Mouse (Mus musculus) liver, embryonic 16.5 days (tissue): ENCODE measurements around the gene 1500011B03Rik. TPM values are rescaled to one million over a fixed set of nuclear protein-coding genes. Genes with fewer than 3 reads are reported as not detected.

ENCODE experiments used
- ATAC-seq: fragments of 200-750 bp; cut with Nextera tagmentation; 2 replicates; pipeline ENCODE4 v1.8.0; 2017; ENCODE audit warnings: low read depth, mild to moderate bottlenecking, moderate number of reproducible peaks, moderate library complexity
- H3K27ac ChIP-seq: fragments of 300-500 bp; sonication (generic); 2 replicates; pipeline ENCODE4 v1.5.1; 2014; ENCODE audit warnings: mild to moderate bottlenecking, low read length
- H3K27me3 ChIP-seq: fragments of 300-500 bp; sonication (generic); 2 replicates; pipeline ENCODE4 v1.6.1; 2014; ENCODE audit warnings: low read depth, low read length, mixed read lengths; ENCODE audit not compliant: control insufficient read depth, insufficient read depth
- H3K36me3 ChIP-seq: fragments of 300-500 bp; sonication (generic); 2 replicates; pipeline ENCODE4 v1.6.1; 2014; ENCODE audit warnings: mild to moderate bottlenecking; ENCODE audit not compliant: control insufficient read depth, insufficient read depth
- H3K4me1 ChIP-seq: fragments of 300-500 bp; sonication (generic); 2 replicates; pipeline ENCODE4 v1.6.1; 2014; ENCODE audit warnings: low read depth, low read length, mixed read lengths; ENCODE audit not compliant: control insufficient read depth
- H3K4me2 ChIP-seq: fragments of 300-500 bp; sonication (generic); 2 replicates; pipeline ENCODE4 v1.6.1; 2014; ENCODE audit warnings: low read depth, low read length, mixed read lengths
- H3K4me3 ChIP-seq: fragments of 300-500 bp; sonication (generic); 2 replicates; pipeline ENCODE4 v1.5.1; 2014; ENCODE audit warnings: low read depth, mild to moderate bottlenecking, low read length
- H3K9ac ChIP-seq: fragments of 300-500 bp; sonication (generic); 2 replicates; pipeline ENCODE4 v1.6.1; 2014; ENCODE audit warnings: low read depth, low read length
- H3K9me3 ChIP-seq: fragments of 300-500 bp; sonication (generic); replicated peaks from 2 replicates; pipeline ENCODE4 v1.6.1; 2016; ENCODE audit warnings: low read length; ENCODE audit not compliant: control insufficient read depth
- WGBS: fragments of 180-500 bp; shearing (Covaris S2); extraction: QIAGEN DNeasy Blood & Tissue Kit; methylation state at CpG from one replicate; pipeline ENCODE4 v1.1.7; 2014; ENCODE audit not compliant: insufficient replicate concordance; 5-methylcytosine and 5-hydroxymethylcytosine counted together
- polyA plus RNA-seq: library from polyadenylated mRNA; unstranded; fragments of >200 nt; fragmentation: Nextera tagmentation; extraction: Ambion mirVana; gene quantifications from 2 replicates; pipeline ENCODE4 v1.2.1, GENCODE M21; 2015

The 1500011B03Rik gene
- polyA plus RNA-seq, 1 experiment from 2014 or later = 19.4 TPM

DNA sequence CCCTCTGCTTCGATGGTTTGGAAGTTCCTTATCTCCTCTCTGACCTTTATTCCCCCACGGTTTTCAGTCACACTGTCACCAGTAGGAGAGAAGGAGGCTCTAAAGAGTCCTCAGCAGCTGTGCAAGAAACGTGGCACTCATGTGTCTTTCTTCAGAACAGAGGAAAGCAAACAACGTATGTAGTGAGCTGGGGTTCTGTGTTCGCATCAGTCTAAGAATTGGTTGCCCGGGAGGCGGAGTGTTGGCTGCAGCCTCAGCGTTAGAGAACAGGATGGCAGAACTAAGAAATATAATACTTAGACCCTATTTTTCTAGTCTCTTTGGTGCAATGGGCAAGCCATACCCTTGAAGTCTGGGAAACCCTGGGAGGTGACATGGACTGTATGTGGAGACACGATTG lies 40.3 kb downstream of the 1500011B03Rik start:
- no peak for ATAC-seq
- H3K4me1 ChIP-seq = peaks cover 66% of the 10 kb centered on the region
- whole genome bisulfite sequencing = 42% methylated on average over 9 of the region's 9 CpGs
- H3K27me3 ChIP-seq = no peaks in the 10 kb centered on the region
- no peak overlapping the region for H3K4me3 ChIP-seq
- no peak overlapping the region for H3K4me2 ChIP-seq
- H3K36me3 ChIP-seq = peaks cover 12% of the 10 kb centered on the region
- no peak overlapping the region for H3K9ac ChIP-seq
- peak overlapping the region; percentile 25; the same call in 1 of the 2 replicates for H3K27ac ChIP-seq
- no peaks in the 10 kb centered on the region for H3K9me3 ChIP-seq

DNA sequence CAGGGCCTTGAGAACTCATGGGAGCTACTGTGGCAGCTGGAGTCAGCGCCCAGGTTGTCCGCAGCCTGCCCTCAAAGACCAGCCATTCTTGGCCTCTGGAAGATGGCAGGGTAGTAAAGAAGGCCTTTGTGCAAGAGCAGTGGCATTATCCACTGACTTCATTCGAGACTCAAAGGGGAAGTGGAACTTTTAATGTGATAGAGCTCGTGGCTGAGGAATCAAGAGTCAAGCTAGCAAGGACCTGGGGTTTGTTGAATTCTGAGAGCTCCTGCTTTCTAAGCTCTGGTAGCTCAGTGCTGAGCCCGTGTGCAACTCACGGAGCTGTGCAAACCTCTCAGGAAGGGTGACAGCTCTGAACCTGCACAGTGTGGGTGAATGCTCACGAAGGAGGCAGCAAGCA lies 42.4 kb downstream of the 1500011B03Rik start:
- no peak overlapping the region for H3K4me3 ChIP-seq
- H3K4me2 ChIP-seq = no peak overlapping the region
- H3K27me3 ChIP-seq = no peaks in the 10 kb centered on the region
- H3K4me1 ChIP-seq = peaks cover 85% of the 10 kb centered on the region
- WGBS = 48% methylated on average over 7 of the region's 7 CpGs
- H3K27ac ChIP-seq = no peak overlapping the region
- no peaks in the 10 kb centered on the region for H3K9me3 ChIP-seq
- ATAC-seq = no peak
- H3K36me3 ChIP-seq = no peaks in the 10 kb centered on the region
- H3K9ac ChIP-seq = no peak overlapping the region

DNA sequence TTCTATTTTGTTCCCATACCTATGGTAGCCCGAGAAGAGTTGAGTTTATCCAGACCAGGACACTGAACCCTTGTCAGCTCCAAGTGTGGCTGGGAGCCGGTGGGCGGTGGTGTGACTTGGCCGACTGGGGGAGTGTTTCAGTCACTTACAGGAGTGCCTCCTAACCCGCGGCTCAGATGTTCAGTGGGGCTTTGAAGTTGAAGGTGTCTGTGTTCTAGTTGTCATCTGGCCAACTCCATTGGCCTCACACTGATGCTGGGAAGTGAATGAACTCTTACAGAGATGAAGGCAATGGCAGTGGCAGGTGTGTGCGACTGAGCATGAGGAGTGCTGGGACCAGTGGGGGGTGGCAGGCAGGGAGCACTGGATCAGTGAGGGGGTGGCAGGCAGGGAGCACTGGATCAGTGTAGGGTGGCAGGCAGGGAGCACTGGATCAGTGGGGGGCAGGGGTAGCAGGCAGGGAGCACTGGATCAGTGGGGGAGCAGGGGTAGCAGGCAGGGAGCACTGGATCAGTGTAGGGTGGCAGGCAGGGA lies 43.2 kb downstream of the 1500011B03Rik start:
- WGBS = 52% methylated on average over 7 of the region's 7 CpGs
- Histone ChIP-seq H3K36me3 (no peaks in the 10 kb centered on the region), H3K4me3 (no peak overlapping the region), H3K27ac (no peak overlapping the region), H3K4me1 (peaks cover 81% of the 10 kb centered on the region), H3K9me3 (no peaks in the 10 kb centered on the region), H3K27me3 (no peaks in the 10 kb centered on the region), H3K9ac (no peak overlapping the region), H3K4me2 (no peak overlapping the region)
- ATAC-seq = no peak

DNA sequence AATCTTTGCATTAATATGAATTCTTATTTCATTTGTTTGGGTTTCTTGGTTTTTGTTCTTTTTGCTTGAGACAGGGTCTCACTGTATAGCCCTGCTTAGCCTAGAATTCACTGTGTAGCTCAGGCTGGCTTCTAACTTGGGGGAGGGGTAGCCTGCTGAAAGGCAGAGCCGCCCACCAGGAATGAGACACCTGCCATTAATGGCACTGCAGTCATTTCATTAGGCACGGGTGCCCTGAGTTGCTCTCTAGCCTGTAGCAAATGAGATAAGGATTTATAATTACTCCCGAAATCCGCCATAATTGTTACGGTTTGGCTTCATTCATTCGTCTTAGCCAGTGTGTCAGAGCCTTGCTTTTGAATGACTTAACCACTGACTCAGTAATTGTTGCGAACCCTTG lies 47.1 kb downstream of the 1500011B03Rik start:
- Histone ChIP-seq H3K27me3 (no peaks in the 10 kb centered on the region), H3K27ac (peak overlapping the region; percentile 9; the same call in 1 of the 2 replicates), H3K4me3 (peak overlapping the region; percentile 97), H3K4me1 (peaks cover 58% of the 10 kb centered on the region), H3K4me2 (peak overlapping the region; percentile 78), H3K9ac (peak overlapping the region; percentile 97), H3K36me3 (no peaks in the 10 kb centered on the region), H3K9me3 (no peaks in the 10 kb centered on the region)
- no peak for ATAC-seq
- 23% methylated on average over 7 of the region's 7 CpGs for WGBS

DNA sequence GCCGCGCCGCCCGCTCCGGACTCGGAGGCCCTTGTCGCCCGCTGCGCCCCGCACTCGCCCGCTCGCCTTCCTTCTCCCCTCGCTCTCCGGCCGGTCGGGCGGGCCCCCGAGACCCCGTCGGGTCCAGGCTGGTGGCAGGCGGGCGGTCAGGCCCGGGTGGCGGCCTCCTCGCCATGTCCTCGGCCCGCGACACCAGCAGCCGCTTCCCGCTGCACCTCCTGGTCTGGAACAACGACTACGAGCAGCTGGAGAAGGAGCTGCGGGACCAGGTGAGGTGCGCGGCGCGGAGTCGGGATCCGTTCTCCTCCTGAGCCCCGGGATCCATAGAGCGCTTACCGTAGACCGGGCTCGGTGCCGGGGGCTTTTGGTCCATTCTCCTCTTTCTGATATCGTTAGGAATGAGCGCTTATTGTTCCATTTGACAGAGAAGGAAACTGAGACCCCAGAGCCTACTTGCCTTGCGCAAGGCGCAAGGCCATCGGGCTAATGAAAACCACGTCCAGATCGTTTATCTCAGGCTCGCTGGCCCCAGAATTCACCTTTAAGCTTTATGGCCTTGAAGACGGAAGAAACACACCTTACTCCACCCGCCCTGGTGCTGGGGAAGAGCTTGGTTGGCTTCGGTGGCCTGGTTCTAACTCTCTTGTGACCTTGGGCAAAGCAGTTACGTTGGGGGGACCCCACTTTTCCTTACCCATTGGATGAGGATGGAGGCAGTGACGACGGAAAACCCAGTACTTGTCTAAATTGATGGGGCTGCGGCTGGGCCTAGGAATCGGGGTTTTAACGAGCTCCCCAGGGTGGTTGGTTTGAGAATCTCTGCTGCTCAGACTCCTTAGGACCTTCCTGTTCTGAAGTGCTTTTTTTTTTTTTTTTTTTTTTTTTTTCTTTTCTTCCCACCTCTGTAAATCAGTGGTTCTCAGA lies 48.0 kb downstream of the 1500011B03Rik start, which contains the start of gene Git2:
TSS of gene Git2 (minus strand) at position 462 of the 924 bp plus-strand sequence.
- ATAC-seq = no peak
- WGBS = under 1% methylated on average over 61 of the region's 63 CpGs
- Histone ChIP-seq H3K4me3 (peak within 1 kb of the TSS; percentile 97), H3K4me1 (peaks cover 54% of the 10 kb centered on the region), H3K9ac (peak within 1 kb of the TSS; percentile 97), H3K4me2 (peak within 1 kb of the TSS; percentile 78), H3K9me3 (no peaks in the 10 kb centered on the region), H3K36me3 (no peaks in the 10 kb centered on the region), H3K27me3 (no peaks in the 10 kb centered on the region), H3K27ac (peak within 1 kb of the TSS; percentile 89)

DNA sequence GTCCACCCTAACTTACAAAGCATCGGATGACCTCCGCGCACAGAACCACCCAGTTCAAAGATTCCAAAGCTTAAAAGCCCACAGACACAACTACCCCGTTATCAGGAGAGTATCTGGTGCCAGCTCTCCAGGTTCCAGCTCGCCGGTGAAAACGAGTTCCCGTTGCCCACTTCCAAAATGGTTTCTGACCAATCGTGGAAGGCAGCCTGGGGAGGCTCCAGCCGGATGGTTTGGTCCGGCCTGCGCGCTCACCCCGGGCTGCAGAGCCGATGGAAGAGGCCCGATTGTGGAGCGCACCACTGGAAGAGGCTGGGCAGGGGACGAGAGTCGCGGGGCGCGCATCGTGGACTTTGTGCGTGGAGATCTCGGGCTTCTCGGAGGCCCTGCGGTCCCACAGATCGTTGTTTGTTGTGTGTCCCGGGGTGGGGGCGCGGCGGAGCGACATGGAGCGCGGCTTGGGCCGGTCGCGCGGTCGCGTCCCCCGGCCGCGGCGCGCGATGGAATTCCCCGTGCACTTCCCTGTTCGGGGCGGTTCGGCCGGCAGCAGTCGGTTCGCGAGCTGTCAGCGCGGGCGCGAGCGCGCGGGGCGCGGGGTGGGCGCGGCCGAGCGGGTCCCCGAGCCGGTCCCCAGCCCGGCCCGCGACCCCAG lies 48.7 kb downstream of the 1500011B03Rik start, which contains the start of gene Ankrd13a:
TSS of gene Ankrd13a (plus strand) at position 275 of the 649 bp plus-strand sequence.
- Histone ChIP-seq H3K4me3 (peak within 1 kb of the TSS; percentile 97), H3K9me3 (no peaks in the 10 kb centered on the region), H3K4me1 (peaks cover 48% of the 10 kb centered on the region), H3K27me3 (no peaks in the 10 kb centered on the region), H3K36me3 (no peaks in the 10 kb centered on the region), H3K9ac (peak within 1 kb of the TSS; percentile 97), H3K4me2 (peak within 1 kb of the TSS; percentile 78), H3K27ac (peak within 1 kb of the TSS; percentile 89)
- WGBS = under 1% methylated on average over 60 of the region's 73 CpGs
- peak; percentile 85 for ATAC-seq

DNA sequence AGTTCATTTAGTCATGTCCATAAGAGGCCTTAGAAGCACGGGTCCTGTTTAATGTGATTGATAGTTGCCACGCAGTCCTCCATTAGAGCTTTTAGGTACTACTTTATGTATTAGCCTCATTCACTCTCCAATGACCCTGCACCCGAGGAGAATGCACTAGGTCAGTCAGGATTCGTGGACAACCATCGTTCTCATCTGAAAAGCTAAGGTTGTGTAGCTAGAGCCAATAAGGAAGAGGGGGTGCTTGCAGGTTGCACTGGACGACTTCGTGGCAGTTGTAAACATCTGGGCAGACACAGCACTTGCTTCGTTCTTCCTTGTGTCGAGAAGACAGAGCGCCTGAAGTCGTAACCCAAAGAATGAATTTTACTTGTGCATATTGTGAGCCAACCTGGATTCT lies 49.5 kb downstream of the 1500011B03Rik start:
- ATAC-seq = no peak
- Histone ChIP-seq H3K9me3 (no peaks in the 10 kb centered on the region), H3K4me2 (peak overlapping the region; percentile 78), H3K36me3 (no peaks in the 10 kb centered on the region), H3K9ac (peak overlapping the region; percentile 97), H3K4me3 (peak overlapping the region; percentile 97), H3K27ac (peak overlapping the region; percentile 89), H3K4me1 (peaks cover 40% of the 10 kb centered on the region), H3K27me3 (no peaks in the 10 kb centered on the region)
- WGBS = 2% methylated on average over 11 of the region's 11 CpGs

DNA sequence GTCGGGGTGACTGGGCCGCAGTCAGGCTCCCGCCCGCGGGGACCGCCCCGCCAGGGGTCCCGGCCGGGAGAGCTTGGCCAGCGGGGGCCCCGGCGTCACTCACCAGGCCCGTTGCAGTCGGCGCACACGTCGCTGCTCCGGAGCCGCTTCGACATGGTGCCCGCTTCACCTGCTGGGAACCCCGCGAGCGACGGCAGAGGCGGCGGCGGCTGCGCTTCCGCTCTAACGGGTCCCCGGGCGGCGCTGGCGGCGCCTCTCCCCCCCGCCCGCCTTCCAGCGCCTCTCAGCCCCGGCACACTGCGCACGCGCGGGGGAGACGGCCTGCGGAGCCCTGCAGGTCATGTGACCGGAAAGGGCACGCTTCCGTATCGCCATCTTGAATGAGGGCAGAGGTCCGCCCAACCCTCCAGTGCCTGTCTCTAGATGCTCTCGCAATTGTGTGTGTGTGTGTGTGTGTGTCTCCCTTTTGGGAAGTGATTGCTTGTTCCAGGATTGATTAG lies 50.0 kb downstream of the 1500011B03Rik start:
- 1% methylated on average over 49 of the region's 52 CpGs for WGBS

More for the DNA sequence above, 50.0 kb downstream of the 1500011B03Rik start:
- peak overlapping the region; percentile 97 for H3K4me3 ChIP-seq
- H3K4me2 ChIP-seq = peak overlapping the region; percentile 78
- peak overlapping the region; percentile 97 for H3K9ac ChIP-seq
- ATAC-seq = peak; percentile 78
- H3K36me3 ChIP-seq = no peaks in the 10 kb centered on the region
- H3K27me3 ChIP-seq = no peaks in the 10 kb centered on the region
- peak overlapping the region; percentile 89 for H3K27ac ChIP-seq
- H3K4me1 ChIP-seq = peaks cover 35% of the 10 kb centered on the region
- H3K9me3 ChIP-seq = no peaks in the 10 kb centered on the region
